Mouse (Mus musculus): ENCODE results near the gene Sbno2. TPM values are rescaled to one million over a fixed set of nuclear protein-coding genes. Genes with fewer than 3 reads are reported as not detected.

Gene Sbno2
- polyA plus RNA-seq, 1 experiment from 2014 or later, result 11.8 TPM

DNA sequence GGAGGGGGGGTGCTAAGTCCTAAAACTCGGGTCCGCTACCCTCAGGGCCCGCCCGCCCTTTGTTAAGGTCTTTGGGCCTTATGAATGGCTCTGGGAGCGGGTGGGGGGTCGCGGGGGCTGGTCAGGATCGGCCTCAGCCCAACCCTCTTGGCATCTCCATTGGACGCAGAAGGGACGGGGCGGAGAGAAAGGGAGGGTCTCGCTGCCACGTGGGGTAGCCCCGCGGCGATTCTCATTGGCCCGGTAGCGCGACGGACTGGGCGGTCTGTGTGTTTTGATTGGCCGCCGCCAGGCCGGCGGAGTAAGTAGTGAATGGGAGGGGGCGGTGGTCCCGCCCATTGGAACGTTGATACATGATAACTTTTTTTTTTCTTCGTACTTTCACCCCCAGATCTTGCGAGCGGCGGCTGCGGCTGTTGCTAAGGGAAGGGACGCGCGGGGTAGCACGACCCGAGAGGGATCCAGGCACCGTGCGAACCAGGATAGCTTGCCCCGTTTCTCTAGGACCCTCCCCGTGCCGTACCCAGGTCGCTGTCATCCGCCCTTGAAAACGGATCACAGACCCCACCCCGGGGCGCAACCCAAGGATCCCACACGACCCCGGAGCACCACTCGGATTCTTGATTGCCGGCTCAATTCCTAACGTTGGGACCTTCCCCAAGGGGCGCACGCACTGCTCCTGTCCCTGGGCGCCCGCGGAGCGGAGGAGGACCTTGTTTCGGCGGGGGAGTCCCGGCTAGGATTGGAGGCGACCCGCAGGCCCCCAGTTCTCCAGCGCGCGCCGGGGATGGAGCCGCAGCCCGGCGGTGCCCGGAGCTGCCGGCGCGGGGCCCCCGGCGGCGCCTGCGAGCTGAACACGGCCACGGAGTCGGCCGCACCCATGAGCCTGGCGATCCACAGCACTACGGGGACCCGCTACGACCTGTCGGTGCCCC lies 44.2 kb upstream of the Sbno2 start:
- Histone ChIP-seq H3K36me3 (ENCODE audit: control insufficient read depth, insufficient read depth) (peaks cover 30% of the 10 kb centered on the region), H3K4me1 (ENCODE audit: control insufficient read depth, low read depth, low read length) (peaks cover 85% of the 10 kb centered on the region), H3K9ac (ENCODE audit: low read depth, low read length) (peak overlapping the region; percentile 88), H3K9me3 (replicated peaks; ENCODE audit: control insufficient read depth, low read length) (no peaks in the 10 kb centered on the region), H3K27ac (ENCODE audit: low read length) (peak overlapping the region; percentile 99), H3K4me2 (ENCODE audit: low read depth, low read length) (peak overlapping the region; percentile 98), H3K4me3 (ENCODE audit: low read depth, low read length) (peak overlapping the region; percentile 93), H3K27me3 (ENCODE audit: control insufficient read depth, insufficient read depth, low read depth, low read length) (no peaks in the 10 kb centered on the region)
- peak; percentile 77 for ATAC-seq (ENCODE audit: low read depth)
- WGBS (ENCODE audit: insufficient replicate concordance), result under 1% methylated on average over 88 of the region's 88 CpGs

GRCm38 (mm10) chr10:80148610-80149290 lies 43.4 kb upstream of the Sbno2 start:
- no peaks in the 10 kb centered on the region for H3K9me3 ChIP-seq (replicated peaks; ENCODE audit: control insufficient read depth, low read length)
- no peaks in the 10 kb centered on the region for H3K27me3 ChIP-seq (ENCODE audit: control insufficient read depth, insufficient read depth, low read depth, low read length)
- peak overlapping the region; percentile 93 for H3K4me3 ChIP-seq (ENCODE audit: low read depth, low read length)
- peak overlapping the region; percentile 99 for H3K27ac ChIP-seq (ENCODE audit: low read length)
- peaks cover 79% of the 10 kb centered on the region for H3K4me1 ChIP-seq (ENCODE audit: control insufficient read depth, low read depth, low read length)
- H3K36me3 ChIP-seq (ENCODE audit: control insufficient read depth, insufficient read depth), result peaks cover 29% of the 10 kb centered on the region
- ATAC-seq (ENCODE audit: low read depth), result peak; percentile 59
- WGBS (ENCODE audit: insufficient replicate concordance), result under 1% methylated on average over 56 of the region's 57 CpGs
- peak overlapping the region; percentile 88 for H3K9ac ChIP-seq (ENCODE audit: low read depth, low read length)
- peak overlapping the region; percentile 98 for H3K4me2 ChIP-seq (ENCODE audit: low read depth, low read length)

GRCm38 (mm10) chr10:80147719-80148601 lies 42.6 kb upstream of the Sbno2 start, which contains the start of gene Midn:
Gene Midn (plus strand): TSS chr10:80148272.
- Histone ChIP-seq H3K4me2 (ENCODE audit: low read depth, low read length) (peak within 1 kb of the TSS; percentile 98), H3K4me1 (ENCODE audit: control insufficient read depth, low read depth, low read length) (peaks cover 78% of the 10 kb centered on the region), H3K27me3 (ENCODE audit: control insufficient read depth, insufficient read depth, low read depth, low read length) (no peaks in the 10 kb centered on the region), H3K4me3 (ENCODE audit: low read depth, low read length) (peak within 1 kb of the TSS; percentile 93), H3K36me3 (ENCODE audit: control insufficient read depth, insufficient read depth) (peaks cover 24% of the 10 kb centered on the region), H3K9me3 (replicated peaks; ENCODE audit: control insufficient read depth, low read length) (no peaks in the 10 kb centered on the region), H3K27ac (ENCODE audit: low read length) (peak within 1 kb of the TSS; percentile 99), H3K9ac (ENCODE audit: low read depth, low read length) (peak within 1 kb of the TSS; percentile 88)
- peak; percentile 40 for ATAC-seq (ENCODE audit: low read depth)
- under 1% methylated on average over 38 of the region's 42 CpGs for WGBS (ENCODE audit: insufficient replicate concordance)

DNA sequence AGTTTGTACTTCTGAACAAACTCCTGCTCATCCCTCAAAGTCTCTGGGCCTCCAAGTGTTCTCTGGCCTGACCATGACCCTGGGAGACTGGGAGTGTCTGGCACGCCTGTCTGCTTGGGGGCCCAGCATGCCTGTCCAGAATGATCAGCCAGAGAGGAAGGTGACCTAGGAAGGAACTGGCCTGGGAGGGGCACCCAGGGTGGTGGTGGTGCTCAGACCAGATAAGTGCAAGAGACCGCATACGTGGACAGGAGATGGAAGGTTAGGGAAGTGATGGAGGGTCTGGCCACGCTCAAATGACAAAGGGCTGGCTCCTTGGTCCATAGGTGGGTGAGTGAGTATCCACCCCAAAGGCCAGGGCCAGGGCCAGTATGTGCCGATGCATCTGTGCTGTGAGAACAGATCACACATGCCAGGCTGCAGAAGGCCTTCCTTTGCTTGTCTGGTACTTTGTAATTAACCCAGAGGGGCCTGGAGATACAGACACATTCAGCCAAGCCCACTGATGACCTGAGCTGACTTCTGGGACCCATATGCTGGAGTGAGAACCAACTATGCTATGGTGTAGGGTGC lies 41.9 kb upstream of the Sbno2 start:
- WGBS (ENCODE audit: insufficient replicate concordance), result 25% methylated on average over 5 of the region's 5 CpGs
- Histone ChIP-seq H3K4me3 (ENCODE audit: low read depth, low read length) (peak overlapping the region; percentile 93), H3K27ac (ENCODE audit: low read length) (peak overlapping the region; percentile 99), H3K27me3 (ENCODE audit: control insufficient read depth, insufficient read depth, low read depth, low read length) (no peaks in the 10 kb centered on the region), H3K9ac (ENCODE audit: low read depth, low read length) (peak overlapping the region; percentile 88), H3K4me1 (ENCODE audit: control insufficient read depth, low read depth, low read length) (peaks cover 78% of the 10 kb centered on the region), H3K4me2 (ENCODE audit: low read depth, low read length) (peak overlapping the region; percentile 98), H3K36me3 (ENCODE audit: control insufficient read depth, insufficient read depth) (peaks cover 24% of the 10 kb centered on the region), H3K9me3 (replicated peaks; ENCODE audit: control insufficient read depth, low read length) (no peaks in the 10 kb centered on the region)
- ATAC-seq (ENCODE audit: low read depth), result no peak

DNA sequence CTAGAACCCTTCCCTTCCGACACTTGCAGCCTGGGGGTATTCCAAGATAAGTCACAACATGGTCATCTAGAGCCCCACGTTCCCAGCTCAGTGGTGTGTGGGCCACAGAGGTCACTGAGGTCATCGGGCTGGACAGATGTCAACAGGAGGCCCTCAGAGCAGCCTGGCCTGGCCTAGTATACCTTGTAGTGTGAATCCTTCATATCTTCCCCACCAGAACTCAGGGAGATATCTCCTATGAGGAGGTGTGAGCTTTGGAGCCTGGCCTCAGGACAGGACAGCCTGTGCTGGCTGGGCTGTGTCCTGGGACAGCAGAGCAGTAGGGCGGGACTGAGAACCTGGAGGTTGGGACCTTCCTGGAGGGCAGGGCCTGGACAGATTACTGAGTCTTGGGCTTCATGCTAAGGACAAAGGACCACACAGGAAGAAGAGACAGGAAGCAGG lies 41.2 kb upstream of the Sbno2 start:
- Histone ChIP-seq H3K4me1 (ENCODE audit: control insufficient read depth, low read depth, low read length) (peaks cover 74% of the 10 kb centered on the region), H3K36me3 (ENCODE audit: control insufficient read depth, insufficient read depth) (peaks cover 18% of the 10 kb centered on the region)

DNA sequence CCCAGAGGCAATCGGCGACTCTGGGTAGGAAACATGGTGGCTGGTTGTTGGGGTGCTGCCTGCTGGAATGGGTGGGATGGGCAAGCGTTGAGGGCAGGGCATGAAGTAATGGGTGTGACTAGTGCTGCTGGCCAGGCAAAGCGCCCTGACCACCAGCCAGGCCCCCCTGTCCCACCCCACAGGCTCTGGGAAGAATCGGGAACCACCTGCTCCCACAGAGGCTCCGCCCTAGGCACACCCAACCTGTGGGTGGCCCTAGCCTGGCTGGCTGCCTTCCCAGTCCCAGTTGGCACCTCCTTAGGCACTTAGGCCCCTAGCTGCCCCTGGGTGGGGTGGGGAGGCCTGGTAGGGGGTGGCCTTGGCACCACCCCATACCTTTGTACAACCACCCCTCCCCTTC lies 40.5 kb upstream of the Sbno2 start:
- Histone ChIP-seq H3K4me3 (ENCODE audit: low read depth, low read length) (no peak overlapping the region), H3K9me3 (replicated peaks; ENCODE audit: control insufficient read depth, low read length) (no peaks in the 10 kb centered on the region), H3K36me3 (ENCODE audit: control insufficient read depth, insufficient read depth) (peaks cover 16% of the 10 kb centered on the region), H3K27me3 (ENCODE audit: control insufficient read depth, insufficient read depth, low read depth, low read length) (no peaks in the 10 kb centered on the region), H3K4me1 (ENCODE audit: control insufficient read depth, low read depth, low read length) (peaks cover 74% of the 10 kb centered on the region), H3K4me2 (ENCODE audit: low read depth, low read length) (peak overlapping the region; percentile 34; the same call in 1 of the 2 replicates), H3K27ac (ENCODE audit: low read length) (peak overlapping the region; percentile 99), H3K9ac (ENCODE audit: low read depth, low read length) (peak overlapping the region; percentile 88)
- ATAC-seq (ENCODE audit: low read depth), result no peak
- WGBS (ENCODE audit: insufficient replicate concordance), result 49% methylated on average over 6 of the region's 6 CpGs

More for the DNA sequence above, 41.2 kb upstream of the Sbno2 start:
- H3K4me2 ChIP-seq (ENCODE audit: low read depth, low read length), result peak overlapping the region; percentile 98
- H3K9me3 ChIP-seq (replicated peaks; ENCODE audit: control insufficient read depth, low read length), result no peaks in the 10 kb centered on the region
- WGBS (ENCODE audit: insufficient replicate concordance), result 63% methylated on average over 4 of the region's 4 CpGs
- ATAC-seq (ENCODE audit: low read depth), result no peak
- H3K4me3 ChIP-seq (ENCODE audit: low read depth, low read length), result no peak overlapping the region
- H3K9ac ChIP-seq (ENCODE audit: low read depth, low read length), result peak overlapping the region; percentile 88
- H3K27me3 ChIP-seq (ENCODE audit: control insufficient read depth, insufficient read depth, low read depth, low read length), result no peaks in the 10 kb centered on the region
- peak overlapping the region; percentile 99 for H3K27ac ChIP-seq (ENCODE audit: low read length)

GRCm38 (mm10) chr10:80144864-80145838 lies 39.8 kb upstream of the Sbno2 start:
- Histone ChIP-seq H3K4me1 (ENCODE audit: control insufficient read depth, low read depth, low read length) (peaks cover 71% of the 10 kb centered on the region), H3K4me2 (ENCODE audit: low read depth, low read length) (0 out of 2 replicates have a peak overlapping the region, but pooled peaks have one; percentile 34), H3K9me3 (replicated peaks; ENCODE audit: control insufficient read depth, low read length) (no peaks in the 10 kb centered on the region), H3K27me3 (ENCODE audit: control insufficient read depth, insufficient read depth, low read depth, low read length) (peaks cover 3% of the 10 kb centered on the region), H3K27ac (ENCODE audit: low read length) (peak overlapping the region; percentile 99), H3K4me3 (ENCODE audit: low read depth, low read length) (no peak overlapping the region), H3K36me3 (ENCODE audit: control insufficient read depth, insufficient read depth) (peaks cover 16% of the 10 kb centered on the region), H3K9ac (ENCODE audit: low read depth, low read length) (no peak overlapping the region; the same call in 1 of the 2 replicates)
- WGBS (ENCODE audit: insufficient replicate concordance), result 74% methylated on average over 20 of the region's 20 CpGs
- ATAC-seq (ENCODE audit: low read depth), result no peak
